Mouse (Mus musculus): ENCODE data around the gene Syt17. TPM values are rescaled to one million over a fixed set of nuclear protein-coding genes. Genes with fewer than 3 reads are reported as not detected.

Gene Syt17
- polyA plus RNA-seq (2012; rRNA removed) = 2.1 and 2.2 TPM in 2 replicates

- peak within 1 kb of the TSS; percentile 80 for H3K4me3 ChIP-seq (ENCODE audit: control insufficient read depth, low read depth, low read length)
- TF ChIP-seq POLR2A (IDR thresholded peaks at IDR 0.05; ENCODE audit: control insufficient read depth, low read depth, low read length) (no peak), CTCF (IDR thresholded peaks at IDR 0.05; ENCODE audit: control insufficient read depth, insufficient read depth, insufficient replicate concordance, low read depth, low read length) (peak; percentile 42; the same call in 1 of the 2 replicates)
- no peaks in the 10 kb centered on the region for H3K36me3 ChIP-seq (ENCODE audit: control insufficient read depth, insufficient read depth, low read length)
- peaks cover 9% of the 10 kb centered on the region for H3K4me1 ChIP-seq (ENCODE audit: control insufficient read depth, insufficient read depth, low read length)
- H3K27ac ChIP-seq (ENCODE audit: control insufficient read depth, insufficient read depth, low read depth, low read length) = no peak within 1 kb of the TSS
- H3K27me3 ChIP-seq (ENCODE audit: control insufficient read depth, insufficient read depth, low read length) = no peaks in the 10 kb centered on the region
These were observed at the start of gene Syt17 for GRCm38 (mm10) chr7:118448134-118448967. Syt17 (minus strand) TSS chr7:118448222.

- peaks cover 15% of the 10 kb centered on the region for H3K4me1 ChIP-seq (ENCODE audit: control insufficient read depth, insufficient read depth, low read length)
- H3K27me3 ChIP-seq (ENCODE audit: control insufficient read depth, insufficient read depth, low read length) = peaks cover 3% of the 10 kb centered on the region; the same call in 1 of the 2 replicates
- H3K27ac ChIP-seq (ENCODE audit: control insufficient read depth, insufficient read depth, low read depth, low read length) = no peak overlapping the region
- no peaks in the 10 kb centered on the region for H3K36me3 ChIP-seq (ENCODE audit: control insufficient read depth, insufficient read depth, low read length)
- TF ChIP-seq CTCF (IDR thresholded peaks at IDR 0.05; ENCODE audit: control insufficient read depth, insufficient read depth, insufficient replicate concordance, low read depth, low read length) = no peak
- no peak for TF ChIP-seq POLR2A (IDR thresholded peaks at IDR 0.05; ENCODE audit: control insufficient read depth, low read depth, low read length)
- H3K4me3 ChIP-seq (ENCODE audit: control insufficient read depth, low read depth, low read length) = no peak overlapping the region
These were observed 47.0 kb upstream of the Syt17 start for GRCm38 (mm10) chr7:118494892-118495579.

GRCm38 (mm10) chr7:118493892-118494291, 45.9 kb upstream of the Syt17 start:
- H3K4me3 ChIP-seq (ENCODE audit: control insufficient read depth, low read depth, low read length) = no peak overlapping the region
- H3K36me3 ChIP-seq (ENCODE audit: control insufficient read depth, insufficient read depth, low read length) = no peaks in the 10 kb centered on the region
- peaks cover 3% of the 10 kb centered on the region; the same call in 1 of the 2 replicates for H3K27me3 ChIP-seq (ENCODE audit: control insufficient read depth, insufficient read depth, low read length)
- no peak for TF ChIP-seq CTCF (IDR thresholded peaks at IDR 0.05; ENCODE audit: control insufficient read depth, insufficient read depth, insufficient replicate concordance, low read depth, low read length)
- no peak for TF ChIP-seq POLR2A (IDR thresholded peaks at IDR 0.05; ENCODE audit: control insufficient read depth, low read depth, low read length)
- no peak overlapping the region for H3K27ac ChIP-seq (ENCODE audit: control insufficient read depth, insufficient read depth, low read depth, low read length)
- H3K4me1 ChIP-seq (ENCODE audit: control insufficient read depth, insufficient read depth, low read length) = peaks cover 19% of the 10 kb centered on the region

GRCm38 (mm10) chr7:118491431-118492147, 43.6 kb upstream of the Syt17 start, which contains the start of gene Itpripl2:
Itpripl2 (minus strand) TSS chr7:118491975.
- TF ChIP-seq CTCF (IDR thresholded peaks at IDR 0.05; ENCODE audit: control insufficient read depth, insufficient read depth, insufficient replicate concordance, low read depth, low read length) (no peak), POLR2A (IDR thresholded peaks at IDR 0.05; ENCODE audit: control insufficient read depth, low read depth, low read length) (no peak)

GRCm38 (mm10) chr7:118490666-118491430, 42.8 kb upstream of the Syt17 start:
- Histone ChIP-seq H3K36me3 (ENCODE audit: control insufficient read depth, insufficient read depth, low read length) (no peaks in the 10 kb centered on the region), H3K27ac (ENCODE audit: control insufficient read depth, insufficient read depth, low read depth, low read length) (no peak overlapping the region), H3K27me3 (ENCODE audit: control insufficient read depth, insufficient read depth, low read length) (peaks cover 3% of the 10 kb centered on the region; the same call in 1 of the 2 replicates), H3K4me3 (ENCODE audit: control insufficient read depth, low read depth, low read length) (peak overlapping the region; percentile 79), H3K4me1 (ENCODE audit: control insufficient read depth, insufficient read depth, low read length) (peaks cover 19% of the 10 kb centered on the region)
- TF ChIP-seq CTCF (IDR thresholded peaks at IDR 0.05; ENCODE audit: control insufficient read depth, insufficient read depth, insufficient replicate concordance, low read depth, low read length) (no peak), POLR2A (IDR thresholded peaks at IDR 0.05; ENCODE audit: control insufficient read depth, low read depth, low read length) (no peak)

More at GRCm38 (mm10) chr7:118491431-118492147, 43.6 kb upstream of the Syt17 start, which contains the start of gene Itpripl2:
- H3K36me3 ChIP-seq (ENCODE audit: control insufficient read depth, insufficient read depth, low read length) = no peaks in the 10 kb centered on the region
- peaks cover 3% of the 10 kb centered on the region; the same call in 1 of the 2 replicates for H3K27me3 ChIP-seq (ENCODE audit: control insufficient read depth, insufficient read depth, low read length)
- H3K27ac ChIP-seq (ENCODE audit: control insufficient read depth, insufficient read depth, low read depth, low read length) = peak within 1 kb of the TSS; percentile 35
- H3K4me3 ChIP-seq (ENCODE audit: control insufficient read depth, low read depth, low read length) = peak within 1 kb of the TSS; percentile 79
- peaks cover 19% of the 10 kb centered on the region for H3K4me1 ChIP-seq (ENCODE audit: control insufficient read depth, insufficient read depth, low read length)

Data from testis, adult 2 months (tissue).